Mouse (Mus musculus) stomach, embryonic 14.5 days (tissue): ENCODE measurements around the gene Prss28. TPM values are rescaled to one million over a fixed set of nuclear protein-coding genes. Genes with fewer than 3 reads are reported as not detected.

Experiments used
- ATAC-seq: fragments of 200-750 bp; cut with Nextera tagmentation; 2 replicates; pipeline ENCODE4 v1.8.0; 2017; ENCODE audit warnings: low read depth, moderate TSS enrichment; ENCODE audit not compliant: insufficient number of reproducible peaks, insufficient read depth, low FRiP score
- H3K27ac ChIP-seq: fragments of 300-500 bp; sonication (generic); 2 replicates; pipeline ENCODE4 v1.5.1; 2014; ENCODE audit warnings: mild to moderate bottlenecking, low read length, moderate library complexity, mixed read lengths
- H3K27me3 ChIP-seq: fragments of 300-500 bp; sonication (generic); 2 replicates; pipeline ENCODE4 v1.6.1; 2014; ENCODE audit warnings: low read length, control low read depth, mixed read lengths; ENCODE audit not compliant: control insufficient read depth, insufficient read depth
- H3K36me3 ChIP-seq: fragments of 300-500 bp; sonication (generic); 2 replicates; pipeline ENCODE4 v1.6.1; 2014; ENCODE audit warnings: mild to moderate bottlenecking, control low read depth, low read length, moderate library complexity, mixed read lengths; ENCODE audit not compliant: control insufficient read depth, insufficient read depth
- H3K4me1 ChIP-seq: fragments of 300-500 bp; sonication (generic); 2 replicates; pipeline ENCODE4 v1.6.1; 2014; ENCODE audit warnings: low read length, control low read depth, mixed read lengths; ENCODE audit not compliant: control insufficient read depth, insufficient read depth
- H3K4me2 ChIP-seq: fragments of 300-500 bp; sonication (generic); replicated peaks from 2 replicates; pipeline ENCODE4 v1.6.1; 2014; ENCODE audit warnings: low read depth, low read length, control low read depth
- H3K4me3 ChIP-seq: fragments of 300-500 bp; sonication (generic); 2 replicates; pipeline ENCODE4 v1.5.1; 2014; ENCODE audit warnings: low read depth, low read length, control low read depth
- H3K9ac ChIP-seq: fragments of 300-500 bp; sonication (generic); replicated peaks from 2 replicates; pipeline ENCODE4 v1.6.1; 2014; ENCODE audit warnings: low read depth, mild to moderate bottlenecking, control low read depth, low read length, moderate library complexity, mixed read lengths
- H3K9me3 ChIP-seq: fragments of 300-500 bp; sonication (generic); 2 replicates; pipeline ENCODE4 v1.6.1; 2016; ENCODE audit warnings: low read depth, low read length, control low read depth; ENCODE audit not compliant: control insufficient read depth
- WGBS: fragments of 180-500 bp; shearing (Covaris S2); extraction: QIAGEN DNeasy Blood & Tissue Kit; methylation state at CpG from one replicate; pipeline ENCODE4 v1.1.7; 2014; 5-methylcytosine and 5-hydroxymethylcytosine counted together
- polyA plus RNA-seq: library from polyadenylated mRNA; unstranded; fragments of >200 nt; fragmentation: Nextera tagmentation; extraction: Ambion mirVana; gene quantifications from 2 replicates; pipeline ENCODE4 v1.2.1, GENCODE M21; 2014

The Prss28 gene
- not detected in 2 replicates for polyA plus RNA-seq

DNA sequence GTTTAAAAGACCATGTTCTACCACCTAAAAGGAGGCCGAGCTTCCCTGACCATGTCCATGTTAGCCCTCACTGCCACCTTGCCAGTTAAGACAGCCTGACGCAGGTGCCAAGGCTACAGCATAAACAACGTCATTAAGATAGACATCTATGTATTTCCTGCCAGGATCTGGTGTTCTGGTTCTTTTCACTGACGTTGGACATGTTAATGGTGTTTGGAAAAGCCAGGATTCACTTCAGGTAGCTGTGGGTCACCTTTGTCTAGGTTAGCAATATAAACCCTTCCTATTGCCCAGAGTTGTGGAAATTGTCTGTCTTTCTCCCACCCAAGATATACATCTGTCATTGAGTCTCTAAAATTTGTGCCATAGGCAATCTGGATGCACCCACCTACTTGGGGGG is at the start of gene Prss28:
Gene Prss28 (plus strand): TSS at position 301 of the 400 bp plus-strand sequence.
- ATAC-seq = no peak
- WGBS = 51% methylated on average over 4 of the region's 4 CpGs
- Histone ChIP-seq H3K4me2 (no peak within 1 kb of the TSS), H3K9me3 (no peaks in the 10 kb centered on the region), H3K9ac (no peak within 1 kb of the TSS), H3K27ac (no peak within 1 kb of the TSS), H3K36me3 (no peaks in the 10 kb centered on the region), H3K4me1 (no peaks in the 10 kb centered on the region), H3K4me3 (no peak within 1 kb of the TSS), H3K27me3 (no peaks in the 10 kb centered on the region)

DNA sequence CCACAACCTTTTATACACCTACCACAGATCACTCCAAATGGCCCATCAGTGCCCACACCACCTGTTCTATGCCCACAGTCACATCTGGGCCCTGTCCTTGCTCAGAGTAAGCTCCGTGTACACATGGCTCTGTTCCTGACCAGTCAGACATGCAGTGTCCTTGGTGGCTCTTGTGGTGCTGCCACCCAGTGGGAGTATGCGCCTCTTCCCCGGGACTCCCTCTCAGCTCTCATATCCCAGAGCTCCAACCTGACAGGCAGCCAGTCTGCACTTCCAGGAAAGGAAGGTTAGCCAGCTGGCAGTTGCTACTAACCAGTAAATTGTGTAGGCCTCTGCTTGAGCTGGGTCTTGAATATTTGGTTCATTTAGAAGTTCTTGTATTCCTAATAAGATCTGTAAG is 44.0 kb upstream of the Prss28 start:
- Histone ChIP-seq H3K4me3 (no peak overlapping the region), H3K9me3 (no peaks in the 10 kb centered on the region), H3K4me1 (no peaks in the 10 kb centered on the region), H3K27ac (no peak overlapping the region), H3K9ac (no peak overlapping the region), H3K36me3 (peaks cover 77% of the 10 kb centered on the region), H3K4me2 (no peak overlapping the region), H3K27me3 (no peaks in the 10 kb centered on the region)
- 59% methylated on average over 3 of the region's 3 CpGs for WGBS
- ATAC-seq = no peak

DNA sequence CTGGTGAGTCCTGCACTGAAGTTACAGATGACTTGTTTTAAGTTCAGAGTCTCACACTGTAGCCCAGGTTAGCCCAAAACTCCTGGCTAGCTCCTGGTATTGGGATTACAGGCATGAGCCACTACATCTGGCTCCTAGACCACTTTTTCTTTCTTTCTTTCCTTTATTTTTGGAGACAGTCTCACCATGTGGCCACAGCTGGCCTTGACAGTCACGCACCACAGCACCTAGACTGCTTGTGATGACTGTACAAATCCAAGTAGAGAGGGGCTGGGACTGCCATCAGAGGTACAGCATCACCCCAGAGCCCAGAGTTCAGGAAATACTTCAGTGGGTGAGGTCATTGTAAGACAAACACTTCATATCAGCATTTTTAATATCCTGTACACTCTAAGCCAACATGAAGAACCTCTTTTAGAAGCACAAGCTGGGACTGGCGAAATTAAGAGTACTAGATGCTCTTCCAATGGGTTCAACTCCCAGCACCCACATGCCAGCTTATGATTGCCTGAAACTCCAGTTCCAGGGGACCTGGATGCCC is 37.6 kb upstream of the Prss28 start:
- Histone ChIP-seq H3K9ac (peak overlapping the region; percentile 100; the same call in 1 of the 2 replicates), H3K4me1 (peaks cover 20% of the 10 kb centered on the region), H3K4me2 (peak overlapping the region; percentile 100), H3K4me3 (peak overlapping the region; percentile 98; the same call in 1 of the 2 replicates), H3K27ac (no peak overlapping the region), H3K9me3 (no peaks in the 10 kb centered on the region), H3K27me3 (no peaks in the 10 kb centered on the region), H3K36me3 (peaks cover 43% of the 10 kb centered on the region)
- WGBS = 73% methylated on average over 2 of the region's 2 CpGs
- no peak for ATAC-seq

DNA sequence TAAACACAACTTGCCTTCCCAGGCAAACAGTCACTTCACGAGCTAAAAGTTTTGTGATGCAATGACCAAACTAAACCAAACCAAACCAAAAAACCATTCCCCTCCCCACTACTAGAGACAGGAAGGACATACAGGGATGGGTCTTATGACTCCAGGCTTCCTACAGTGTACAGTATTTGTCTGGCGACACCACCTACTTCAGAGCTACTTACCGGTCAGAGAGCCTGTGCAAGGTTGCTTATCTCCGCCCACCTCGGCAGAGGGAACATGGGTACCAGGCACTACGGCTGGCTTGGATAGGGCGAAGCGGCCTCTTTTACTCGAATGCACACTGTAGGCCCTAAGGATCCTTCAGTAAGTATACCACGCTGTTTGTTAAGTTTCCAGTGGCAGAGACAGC is 36.1 kb upstream of the Prss28 start:
- WGBS = under 1% methylated on average over 10 of the region's 10 CpGs
- ATAC-seq = no peak

DNA sequence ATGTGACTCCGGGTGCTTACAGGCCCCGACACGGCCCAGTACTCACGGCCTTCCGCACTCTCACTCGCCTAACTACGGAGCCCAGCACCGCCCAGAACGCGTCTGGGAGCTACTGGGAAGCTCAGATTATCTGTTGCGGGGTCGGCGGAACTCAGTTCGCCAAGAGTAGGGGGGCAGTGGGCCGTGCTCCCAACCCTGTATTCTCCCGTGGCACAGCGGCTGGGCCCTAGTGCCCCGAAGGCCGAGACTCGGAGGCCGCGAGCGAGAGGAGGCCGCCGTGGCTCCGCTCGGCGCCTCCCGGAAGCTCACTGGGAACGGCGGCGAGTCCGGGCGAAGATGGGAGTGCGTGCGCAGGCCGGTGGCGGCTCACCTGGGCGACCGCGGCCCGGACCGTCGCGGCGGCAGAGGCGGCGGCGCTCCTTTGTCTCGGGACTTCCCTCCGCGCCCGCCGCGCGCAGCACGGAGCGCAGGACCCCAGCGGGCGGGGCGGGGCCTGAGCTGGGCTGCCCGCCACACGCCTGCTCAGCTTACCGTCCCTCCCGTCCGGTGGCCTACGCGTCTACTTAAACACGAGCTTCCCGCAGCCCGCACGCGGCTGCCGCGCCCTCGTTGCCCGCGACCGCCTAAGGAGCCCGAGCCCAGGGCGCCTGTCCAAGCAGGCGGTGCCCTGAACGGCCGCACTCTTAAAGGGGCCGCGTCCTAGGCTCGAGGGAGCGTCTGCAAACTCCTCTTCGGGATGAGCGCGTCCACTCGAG is 35.3 kb upstream of the Prss28 start:
- Histone ChIP-seq H3K9me3 (no peaks in the 10 kb centered on the region), H3K4me2 (peak overlapping the region; percentile 100), H3K27ac (peak overlapping the region; percentile 97), H3K27me3 (no peaks in the 10 kb centered on the region), H3K4me3 (peak overlapping the region; percentile 98), H3K36me3 (peaks cover 20% of the 10 kb centered on the region), H3K9ac (peak overlapping the region; percentile 100), H3K4me1 (peaks cover 20% of the 10 kb centered on the region)
- ATAC-seq = peak; percentile 92
- under 1% methylated on average over 85 of the region's 92 CpGs for WGBS

More for the DNA sequence above, 36.1 kb upstream of the Prss28 start:
- Histone ChIP-seq H3K36me3 (peaks cover 28% of the 10 kb centered on the region), H3K4me3 (peak overlapping the region; percentile 98), H3K4me2 (peak overlapping the region; percentile 100), H3K4me1 (peaks cover 20% of the 10 kb centered on the region), H3K27me3 (no peaks in the 10 kb centered on the region), H3K9ac (peak overlapping the region; percentile 100), H3K9me3 (no peaks in the 10 kb centered on the region), H3K27ac (peak overlapping the region; percentile 97)

DNA sequence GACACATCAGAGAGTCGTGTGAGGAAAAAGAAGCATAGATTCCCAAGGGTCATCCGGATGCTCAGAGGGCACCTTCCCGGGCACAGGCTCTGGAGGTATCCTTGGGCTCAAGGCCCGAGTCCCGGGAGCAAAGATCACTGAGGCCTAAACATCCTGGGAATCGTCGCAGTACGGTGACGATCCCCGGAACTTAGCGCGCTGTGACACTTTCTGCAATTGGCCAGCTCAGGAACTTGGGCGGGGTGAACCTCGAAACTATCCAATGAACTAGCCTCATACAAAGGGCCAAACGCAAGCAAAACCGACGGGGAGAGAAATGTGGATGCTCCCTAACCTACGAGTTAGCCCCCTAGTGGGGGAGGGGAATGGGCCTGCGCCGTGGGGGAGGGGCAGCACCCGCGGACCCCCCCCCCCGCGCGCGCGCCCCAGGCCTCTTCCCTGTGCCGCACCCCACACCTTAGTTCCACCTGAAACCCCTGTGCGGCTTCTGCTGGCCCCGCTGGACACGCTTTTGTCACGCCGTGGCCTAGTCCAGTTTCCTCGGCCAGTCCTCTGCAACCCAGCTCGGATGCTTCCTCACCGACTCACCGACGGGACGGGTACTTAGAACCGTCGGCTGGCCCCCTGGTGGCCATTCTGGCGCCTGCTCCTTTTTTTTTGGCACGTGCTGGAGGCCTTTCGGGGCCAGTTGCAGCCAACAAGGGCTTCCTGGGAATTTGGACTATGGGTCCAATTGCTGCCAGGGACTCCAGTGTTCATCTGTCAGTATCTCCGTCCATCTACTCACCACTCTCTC is 34.5 kb upstream of the Prss28 start:
- peak overlapping the region; percentile 100 for H3K9ac ChIP-seq
- H3K27ac ChIP-seq = peak overlapping the region; percentile 97
- no peaks in the 10 kb centered on the region for H3K9me3 ChIP-seq
- WGBS = 1% methylated on average over 39 of the region's 45 CpGs
- no peaks in the 10 kb centered on the region for H3K27me3 ChIP-seq
- peak; percentile 89 for ATAC-seq
- peak overlapping the region; percentile 98 for H3K4me3 ChIP-seq
- H3K4me2 ChIP-seq = peak overlapping the region; percentile 17; the same call in 1 of the 2 replicates
- peaks cover 12% of the 10 kb centered on the region for H3K36me3 ChIP-seq
- peaks cover 20% of the 10 kb centered on the region for H3K4me1 ChIP-seq

DNA sequence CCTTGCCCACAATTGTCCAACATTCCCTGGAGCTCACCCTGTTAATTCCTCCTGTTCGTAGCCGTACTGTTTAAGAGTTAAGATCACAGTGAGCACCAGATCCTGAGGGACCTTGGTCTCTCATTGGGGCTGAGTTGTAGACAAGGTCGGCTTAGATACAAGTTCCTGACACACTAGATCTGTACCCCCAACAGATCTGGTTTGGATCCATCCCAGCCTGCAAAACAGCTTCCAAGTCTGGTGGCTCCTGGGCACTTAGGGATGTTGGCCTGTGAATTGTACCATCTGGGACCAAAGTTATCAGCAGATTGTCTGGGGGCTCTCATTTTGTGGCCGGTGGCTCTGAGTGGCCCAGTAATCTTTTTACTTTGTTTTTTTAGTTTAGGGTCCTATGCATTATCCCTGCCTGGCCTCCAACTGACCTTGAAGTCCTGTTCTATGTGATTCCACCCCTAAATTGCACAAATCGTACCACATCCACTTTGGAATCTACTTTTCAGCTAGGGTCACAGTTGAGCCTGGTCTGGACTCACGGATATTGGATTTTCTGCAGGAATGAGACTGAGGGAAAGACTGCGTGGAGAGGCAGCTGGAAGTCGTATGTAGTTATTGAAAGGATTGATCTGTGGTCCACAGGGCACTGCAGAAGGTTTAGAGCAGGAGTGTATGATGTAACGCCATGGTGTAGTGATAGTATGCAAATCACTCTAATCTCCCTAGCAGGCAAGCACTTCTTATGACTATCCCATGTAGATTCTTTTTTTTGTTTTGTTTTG is 33.7 kb upstream of the Prss28 start, which contains the start of gene Ube2i:
Gene Ube2i (minus strand): TSS at position 52 of the 776 bp plus-strand sequence.
- 79% methylated on average over 9 of the region's 9 CpGs for WGBS
- ATAC-seq = no peak
- H3K9me3 ChIP-seq = no peaks in the 10 kb centered on the region
- peak within 1 kb of the TSS; percentile 100 for H3K9ac ChIP-seq
- no peaks in the 10 kb centered on the region for H3K27me3 ChIP-seq
- peak within 1 kb of the TSS; percentile 97 for H3K27ac ChIP-seq
- H3K4me1 ChIP-seq = peaks cover 20% of the 10 kb centered on the region
- H3K4me3 ChIP-seq = peak within 1 kb of the TSS; percentile 98
- peaks cover 4% of the 10 kb centered on the region; the same call in 1 of the 2 replicates for H3K36me3 ChIP-seq
- peak within 1 kb of the TSS; percentile 17; the same call in 1 of the 2 replicates for H3K4me2 ChIP-seq
